Mouse (Mus musculus) bone marrow macrophage, adult 2 months (primary cell): Measurements from ENCODE around the gene 2610318N02Rik.

ENCODE experiments used
- CTCF ChIP-seq: IDR thresholded peaks from 2 replicates; pipeline ENCODE4 v1.5.1; 2012; ENCODE audit warnings: low read depth, mild to moderate bottlenecking, low read length, moderate library complexity
- POLR2A ChIP-seq: IDR thresholded peaks from 2 replicates; pipeline ENCODE4 v1.6.1; 2012; ENCODE audit warnings: mild to moderate bottlenecking, low read depth, low read length, borderline replicate concordance

DNA sequence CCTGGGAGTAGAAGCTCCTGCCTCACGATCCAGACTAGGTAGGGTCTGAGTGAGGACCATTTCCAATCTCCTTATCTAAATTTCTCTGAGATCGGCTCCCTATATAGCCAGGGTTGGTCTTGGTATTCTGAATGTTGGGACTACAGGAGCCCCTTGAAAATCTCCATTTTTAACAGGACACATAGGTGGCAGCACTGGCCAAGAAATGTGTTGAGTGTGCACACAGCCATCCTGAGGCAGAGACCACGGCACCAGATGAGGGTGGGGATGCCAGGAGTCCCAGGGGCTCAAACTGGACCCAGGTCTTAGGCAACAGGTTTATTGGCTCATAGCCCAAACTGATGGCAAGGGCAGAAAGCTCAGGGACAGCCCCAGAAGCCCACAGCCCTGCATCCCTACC is 36.6 kb downstream of the 2610318N02Rik start:
- TF ChIP-seq CTCF (no peak), POLR2A (no peak)
